Mouse (Mus musculus) gastrocnemius, postnatal 10 days (tissue): Measurements from ENCODE around the gene Tstd3. TPM values are rescaled to one million over a fixed set of nuclear protein-coding genes. Genes with fewer than 3 reads are reported as not detected.
A peak's percentile ranks its signal among the peaks of the same experiment; 100 is the strongest.
"Not testable (repeated sequence)": the region's sequence is repeated elsewhere in the genome, so short reads cannot be mapped to it uniquely, and the experiment has no call there.

Experiments
- DNase-seq: peaks from one replicate; pipeline ENCODE4 v3.0.0; 2021; ENCODE audit warnings: mixed read lengths
- total RNA-seq, 2 experiments: library from RNA; stranded (reverse); gene quantifications; 2 replicates each; pipeline ENCODE4 v1.2.3; 2021

Gene Tstd3
- total RNA-seq, 2 experiments from 2014 or later = 8.2 to 9.0 TPM

GRCm38 (mm10) chr4:21745723-21746122, 21.3 kb downstream of the Tstd3 start:
- no peak for DNase-seq

GRCm38 (mm10) chr4:21744142-21744541, 22.9 kb downstream of the Tstd3 start:
- DNase-seq = not testable (repeated sequence)

GRCm38 (mm10) chr4:21739169-21739568, 27.8 kb downstream of the Tstd3 start:
- DNase-seq = no peak

- peak; percentile 85 for DNase-seq
Observed at GRCm38 (mm10) chr4:21727615-21728165, 39.3 kb downstream of the Tstd3 start, which contains the start of gene Ccnc. Gene Ccnc (plus strand): TSS chr4:21727701.

- no peak for DNase-seq
Observed at GRCm38 (mm10) chr4:21726912-21727614, 39.9 kb downstream of the Tstd3 start.

GRCm38 (mm10) chr4:21722752-21723334, 44.2 kb downstream of the Tstd3 start:
- no peak for DNase-seq

GRCm38 (mm10) chr4:21712147-21712546, 54.9 kb downstream of the Tstd3 start:
- peak; percentile 77 for DNase-seq

Other genes with a start within 250 kb of the Tstd3 start
- not detected for gene Prdm13, start 81.2 kb downstream of the Tstd3 start, total RNA-seq
- gene Ccnc, start 39.5 kb downstream of the Tstd3 start, total RNA-seq = 10 to 100 TPM; 11.3 to 12.1 TPM
- gene Usp45, start 56 bp downstream of the Tstd3 start, total RNA-seq = 10 to 100 TPM; 10.7 to 15.1 TPM
- gene Pnisr, start 80.4 kb upstream of the Tstd3 start, total RNA-seq = 10 to 100 TPM; 42.6 to 61.7 TPM
- gene Coq3, start 112.5 kb upstream of the Tstd3 start, total RNA-seq = 10 to 100 TPM; 13.3 to 14.2 TPM
- 1 to 10 TPM; 2.4 to 2.9 TPM for gene Faxc, start 164.1 kb upstream of the Tstd3 start, total RNA-seq